Mouse (Mus musculus): ENCODE data around the gene Fetub. TPM values are rescaled to one million over a fixed set of nuclear protein-coding genes. Genes with fewer than 3 reads are reported as not detected.

Gene Fetub
- polyA plus RNA-seq, 1 experiment from 2014 or later = not detected

GRCm38 (mm10) chr16:22912886-22913285 is 5.2 kb upstream of the Fetub start:
- no peak overlapping the region for H3K4me2 ChIP-seq (replicated peaks)
- H3K9ac ChIP-seq = no peak overlapping the region
- no peak overlapping the region for H3K4me3 ChIP-seq
- H3K9me3 ChIP-seq = no peaks in the 10 kb centered on the region
- no peaks in the 10 kb centered on the region for H3K4me1 ChIP-seq
- H3K27ac ChIP-seq = no peak overlapping the region
- 80% methylated on average over 6 of the region's 6 CpGs for WGBS
- no peaks in the 10 kb centered on the region for H3K36me3 ChIP-seq
- ATAC-seq (ENCODE audit: insufficient number of reproducible peaks, insufficient read depth, low FRiP score, low TSS enrichment) = no peak
- no peaks in the 10 kb centered on the region for H3K27me3 ChIP-seq

DNA sequence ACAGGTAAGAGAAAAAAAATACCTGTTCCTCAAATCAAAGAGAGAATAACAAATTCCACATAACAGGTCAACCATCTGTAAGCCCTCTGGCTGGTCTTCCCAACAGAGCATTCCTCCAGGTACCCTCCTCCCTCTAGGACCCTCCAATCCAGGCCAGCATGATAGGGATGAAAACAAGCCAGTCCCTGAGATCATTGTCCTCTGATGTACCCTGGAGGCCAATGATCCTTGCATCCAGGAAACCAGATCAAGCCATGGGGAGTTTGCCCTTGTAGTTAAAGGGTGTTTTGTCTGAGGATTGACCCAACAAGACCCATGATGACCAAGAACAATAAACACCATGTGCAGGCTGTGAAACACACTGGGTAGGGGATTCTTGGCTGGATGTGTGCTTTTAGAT is 3.9 kb upstream of the Fetub start:
- H3K27ac ChIP-seq = no peak overlapping the region
- H3K9ac ChIP-seq = no peak overlapping the region
- no peak for ATAC-seq (ENCODE audit: insufficient number of reproducible peaks, insufficient read depth, low FRiP score, low TSS enrichment)
- peaks cover 5% of the 10 kb centered on the region; the same call in 1 of the 2 replicates for H3K4me1 ChIP-seq
- no peaks in the 10 kb centered on the region for H3K36me3 ChIP-seq
- H3K9me3 ChIP-seq = no peaks in the 10 kb centered on the region
- no peak overlapping the region for H3K4me2 ChIP-seq (replicated peaks)
- H3K4me3 ChIP-seq = no peak overlapping the region
- no peaks in the 10 kb centered on the region for H3K27me3 ChIP-seq

DNA sequence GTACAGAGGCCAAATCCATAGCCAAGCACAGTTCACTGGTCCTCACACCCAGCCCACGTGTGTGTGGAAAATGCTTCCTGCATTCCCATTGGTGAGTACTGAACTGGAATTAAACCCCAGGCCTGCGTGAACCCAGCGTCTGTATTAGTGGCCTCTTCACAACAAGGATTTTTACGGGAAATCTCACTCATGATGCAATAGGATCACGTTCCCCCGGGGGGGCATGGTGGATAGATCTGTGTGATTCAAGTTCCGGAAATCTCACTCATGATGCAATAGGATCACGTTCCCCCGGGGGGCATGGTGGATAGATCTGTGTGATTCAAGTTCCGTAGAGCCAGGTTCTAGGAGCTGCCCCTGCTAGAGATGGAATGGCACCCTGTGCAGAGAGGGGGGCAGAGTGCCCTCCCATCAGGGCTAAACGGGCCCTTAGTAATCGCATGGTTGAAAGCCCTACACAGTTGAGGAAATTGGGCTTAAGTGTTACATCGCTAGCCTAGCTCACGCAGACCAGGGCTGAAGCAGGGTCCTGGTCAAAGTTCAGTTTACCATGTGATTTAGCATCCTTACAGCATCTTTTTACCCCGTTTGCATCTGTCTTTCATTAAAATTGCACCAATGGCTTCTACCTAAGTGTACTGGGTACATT is 654 bp downstream of the Fetub start:
- H3K4me2 ChIP-seq (replicated peaks) = peak overlapping the region; percentile 24; the same call in 1 of the 2 replicates
- no peaks in the 10 kb centered on the region for H3K9me3 ChIP-seq
- WGBS = 41% methylated on average over 15 of the region's 15 CpGs
- ATAC-seq (ENCODE audit: insufficient number of reproducible peaks, insufficient read depth, low FRiP score, low TSS enrichment) = peak; percentile 35; the same call in 1 of the 2 replicates
- H3K9ac ChIP-seq = no peak overlapping the region
- no peaks in the 10 kb centered on the region for H3K36me3 ChIP-seq
- H3K27ac ChIP-seq = no peak overlapping the region
- H3K27me3 ChIP-seq = no peaks in the 10 kb centered on the region
- peaks cover 11% of the 10 kb centered on the region; the same call in 1 of the 2 replicates for H3K4me1 ChIP-seq
- no peak overlapping the region for H3K4me3 ChIP-seq

- H3K27ac ChIP-seq = no peak overlapping the region
- WGBS = 46% methylated on average over 18 of the region's 18 CpGs
- H3K9ac ChIP-seq = no peak overlapping the region
- H3K27me3 ChIP-seq = no peaks in the 10 kb centered on the region
- H3K36me3 ChIP-seq = no peaks in the 10 kb centered on the region
- H3K4me3 ChIP-seq = no peak overlapping the region
- peak; percentile 67; the same call in 1 of the 2 replicates for ATAC-seq (ENCODE audit: insufficient number of reproducible peaks, insufficient read depth, low FRiP score, low TSS enrichment)
- no peak overlapping the region for H3K4me2 ChIP-seq (replicated peaks)
- H3K4me1 ChIP-seq = peaks cover 11% of the 10 kb centered on the region; the same call in 1 of the 2 replicates
- H3K9me3 ChIP-seq = no peaks in the 10 kb centered on the region
Observed at GRCm38 (mm10) chr16:22919971-22920854, 2.1 kb downstream of the Fetub start.

GRCm38 (mm10) chr16:22921761-22922160 is 3.6 kb downstream of the Fetub start:
- Histone ChIP-seq H3K9ac (no peak overlapping the region), H3K36me3 (no peaks in the 10 kb centered on the region), H3K4me2 (replicated peaks) (no peak overlapping the region), H3K4me1 (peaks cover 11% of the 10 kb centered on the region; the same call in 1 of the 2 replicates), H3K27me3 (no peaks in the 10 kb centered on the region), H3K4me3 (no peak overlapping the region), H3K9me3 (no peaks in the 10 kb centered on the region), H3K27ac (no peak overlapping the region)
- ATAC-seq (ENCODE audit: insufficient number of reproducible peaks, insufficient read depth, low FRiP score, low TSS enrichment) = no peak
- 92% methylated on average over 5 of the region's 5 CpGs for WGBS

DNA sequence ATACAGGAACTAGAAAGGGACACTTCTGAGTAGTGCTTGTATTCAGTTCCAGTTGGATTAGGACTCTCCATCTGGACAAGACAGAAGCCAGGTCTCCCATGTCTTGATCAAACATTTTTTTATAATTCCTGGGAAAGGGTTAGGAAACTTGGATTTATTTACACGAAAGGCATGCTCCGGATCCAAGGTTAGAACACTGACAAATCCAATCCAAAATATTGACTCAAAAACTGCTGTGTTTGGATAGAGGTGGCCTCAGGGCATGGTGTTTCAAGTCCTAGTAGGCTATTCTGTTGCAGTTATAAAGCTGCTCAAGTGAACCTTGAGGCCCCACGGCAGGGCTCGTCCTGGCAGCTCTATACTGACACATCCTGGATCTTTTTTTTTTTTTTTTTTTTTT is 4.3 kb downstream of the Fetub start:
- WGBS = 77% methylated on average over 4 of the region's 4 CpGs
- H3K27me3 ChIP-seq = no peaks in the 10 kb centered on the region
- H3K4me2 ChIP-seq (replicated peaks) = no peak overlapping the region
- no peaks in the 10 kb centered on the region for H3K9me3 ChIP-seq
- no peak for ATAC-seq (ENCODE audit: insufficient number of reproducible peaks, insufficient read depth, low FRiP score, low TSS enrichment)
- no peak overlapping the region for H3K9ac ChIP-seq
- peaks cover 11% of the 10 kb centered on the region; the same call in 1 of the 2 replicates for H3K4me1 ChIP-seq
- no peak overlapping the region for H3K27ac ChIP-seq
- H3K36me3 ChIP-seq = no peaks in the 10 kb centered on the region
- H3K4me3 ChIP-seq = no peak overlapping the region

DNA sequence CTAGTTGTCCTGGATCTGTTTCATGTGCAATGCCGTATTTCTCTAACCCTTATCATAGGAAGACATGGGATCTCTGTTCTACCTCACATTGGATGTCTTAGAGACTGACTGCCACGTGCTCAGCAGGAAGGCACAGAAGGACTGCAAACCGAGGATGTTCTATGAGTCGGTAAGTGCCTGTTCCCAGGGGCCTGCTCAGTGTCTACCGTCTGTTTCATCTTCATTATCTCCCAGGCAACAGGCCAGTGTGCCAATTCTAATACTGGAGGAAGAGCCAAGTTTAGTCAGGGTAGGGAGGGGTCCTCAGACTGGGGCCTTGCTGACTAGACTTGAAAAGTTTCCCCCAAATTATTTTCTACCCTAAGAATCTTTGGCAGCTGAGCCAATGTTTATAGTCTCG is 11.4 kb downstream of the Fetub start:
- 76% methylated on average over 6 of the region's 6 CpGs for WGBS
- H3K9ac ChIP-seq = no peak overlapping the region
- no peak overlapping the region for H3K27ac ChIP-seq
- no peak for ATAC-seq (ENCODE audit: insufficient number of reproducible peaks, insufficient read depth, low FRiP score, low TSS enrichment)
- no peaks in the 10 kb centered on the region for H3K9me3 ChIP-seq
- no peak overlapping the region for H3K4me2 ChIP-seq (replicated peaks)
- no peaks in the 10 kb centered on the region for H3K36me3 ChIP-seq
- H3K4me1 ChIP-seq = no peaks in the 10 kb centered on the region
- H3K4me3 ChIP-seq = no peak overlapping the region
- H3K27me3 ChIP-seq = no peaks in the 10 kb centered on the region

GRCm38 (mm10) chr16:22931431-22932200 is 13.5 kb downstream of the Fetub start:
- Histone ChIP-seq H3K9me3 (no peaks in the 10 kb centered on the region), H3K4me1 (no peaks in the 10 kb centered on the region), H3K9ac (no peak overlapping the region), H3K36me3 (no peaks in the 10 kb centered on the region), H3K27me3 (no peaks in the 10 kb centered on the region), H3K4me3 (no peak overlapping the region), H3K27ac (no peak overlapping the region), H3K4me2 (replicated peaks) (no peak overlapping the region)
- 82% methylated on average over 11 of the region's 11 CpGs for WGBS
- no peak for ATAC-seq (ENCODE audit: insufficient number of reproducible peaks, insufficient read depth, low FRiP score, low TSS enrichment)

DNA sequence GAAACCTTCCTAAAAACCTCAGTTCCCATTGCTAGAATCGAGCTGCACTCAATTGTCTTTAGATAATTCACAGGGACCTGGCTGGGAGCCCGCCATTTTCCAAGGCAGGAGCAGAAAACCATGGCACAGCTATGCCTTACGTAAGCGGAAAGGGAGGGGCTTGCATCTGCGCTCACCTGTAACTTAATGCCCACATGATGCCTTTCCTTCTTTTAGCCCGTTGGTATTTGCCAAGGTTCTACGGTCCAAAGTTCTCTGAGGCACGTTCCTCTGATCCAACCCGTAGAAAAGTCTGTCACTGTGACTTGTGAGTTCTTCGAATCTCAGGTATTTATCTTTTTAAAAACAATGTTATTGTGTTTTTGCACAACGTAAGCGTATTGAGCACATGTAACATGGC is 19.5 kb downstream of the Fetub start:
- 87% methylated on average over 12 of the region's 12 CpGs for WGBS
- no peak overlapping the region for H3K4me3 ChIP-seq
- no peak overlapping the region for H3K4me2 ChIP-seq (replicated peaks)
- no peaks in the 10 kb centered on the region for H3K36me3 ChIP-seq
- no peak overlapping the region for H3K9ac ChIP-seq
- no peak for ATAC-seq (ENCODE audit: insufficient number of reproducible peaks, insufficient read depth, low FRiP score, low TSS enrichment)
- no peaks in the 10 kb centered on the region for H3K4me1 ChIP-seq
- H3K27ac ChIP-seq = no peak overlapping the region
- no peaks in the 10 kb centered on the region for H3K9me3 ChIP-seq
- no peaks in the 10 kb centered on the region for H3K27me3 ChIP-seq

DNA sequence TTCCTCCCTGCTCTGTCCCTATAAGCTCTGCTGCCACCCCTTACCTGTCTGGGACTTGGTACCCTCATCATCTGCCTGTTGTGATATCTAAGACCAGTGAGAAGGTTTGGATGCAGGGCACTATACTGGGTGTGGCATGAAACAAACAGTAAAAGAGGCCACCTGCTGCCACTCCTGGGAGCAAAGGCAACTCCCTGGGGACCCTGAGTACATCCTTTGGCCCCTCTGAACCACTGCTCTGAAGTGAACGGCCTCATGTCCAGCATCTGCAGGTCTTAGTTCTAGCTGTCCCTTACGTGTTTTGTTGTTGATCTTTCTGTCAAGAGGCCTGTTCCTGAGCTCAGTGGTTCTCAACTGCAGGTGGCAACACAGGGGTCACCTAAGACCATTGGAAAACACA is 20.4 kb downstream of the Fetub start:
- no peak for ATAC-seq (ENCODE audit: insufficient number of reproducible peaks, insufficient read depth, low FRiP score, low TSS enrichment)
- no peaks in the 10 kb centered on the region for H3K27me3 ChIP-seq
- no peak overlapping the region for H3K27ac ChIP-seq
- no peak overlapping the region for H3K9ac ChIP-seq
- no peak overlapping the region for H3K4me3 ChIP-seq
- no peaks in the 10 kb centered on the region for H3K4me1 ChIP-seq
- H3K4me2 ChIP-seq (replicated peaks) = no peak overlapping the region
- H3K36me3 ChIP-seq = no peaks in the 10 kb centered on the region
- H3K9me3 ChIP-seq = no peaks in the 10 kb centered on the region
- 76% methylated on average over 2 of the region's 2 CpGs for WGBS

- Histone ChIP-seq H3K27ac (no peak overlapping the region), H3K4me1 (no peaks in the 10 kb centered on the region), H3K4me3 (no peak overlapping the region), H3K27me3 (no peaks in the 10 kb centered on the region), H3K36me3 (no peaks in the 10 kb centered on the region), H3K9me3 (no peaks in the 10 kb centered on the region), H3K4me2 (replicated peaks) (no peak overlapping the region), H3K9ac (no peak overlapping the region)
- WGBS = 76% methylated on average over 8 of the region's 8 CpGs
- no peak for ATAC-seq (ENCODE audit: insufficient number of reproducible peaks, insufficient read depth, low FRiP score, low TSS enrichment)
Observed at GRCm38 (mm10) chr16:22939120-22939695, 21.1 kb downstream of the Fetub start.

Data from embryonic facial prominence, embryonic 12.5 days (tissue).